Mouse (Mus musculus) bone marrow macrophage, adult 2 months (primary cell): ENCODE data around the gene Lmnb2. TPM values are rescaled to one million over a fixed set of nuclear protein-coding genes. Genes with fewer than 3 reads are reported as not detected.

Experiments used
- H3K27ac ChIP-seq: 2 replicates; pipeline ENCODE4 v1.5.1; 2012; ENCODE audit warnings: low read depth, low read length; ENCODE audit not compliant: insufficient read depth
- H3K4me1 ChIP-seq: 2 replicates; pipeline ENCODE4 v1.6.1; 2012; ENCODE audit warnings: low read length; ENCODE audit not compliant: control insufficient read depth, insufficient read depth
- H3K4me3 ChIP-seq: 2 replicates; pipeline ENCODE4 v1.5.1; 2012; ENCODE audit warnings: mild to moderate bottlenecking, low read length, moderate library complexity; ENCODE audit not compliant: insufficient read depth
- CTCF ChIP-seq: IDR thresholded peaks from 2 replicates; pipeline ENCODE4 v1.5.1; 2012; ENCODE audit warnings: low read depth, mild to moderate bottlenecking, low read length, moderate library complexity
- POLR2A ChIP-seq: IDR thresholded peaks from 2 replicates; pipeline ENCODE4 v1.6.1; 2012; ENCODE audit warnings: mild to moderate bottlenecking, low read depth, low read length, borderline replicate concordance
- polyA plus RNA-seq: library from polyadenylated mRNA; stranded (reverse); fragments of >200 nt; gene quantifications from 2 replicates; pipeline ENCODE4 v1.2.4, GENCODE M21; 2012; ENCODE audit not compliant: missing spikeins, insufficient read depth, insufficient read length

Gene Lmnb2
- polyA plus RNA-seq, 1 experiment: 19.5 TPM

GRCm38 (mm10) chr10:80957791-80958190 is 39.7 kb upstream of the Lmnb2 start:
- H3K4me1 ChIP-seq: peaks cover 15% of the 10 kb centered on the region
- no peak overlapping the region for H3K4me3 ChIP-seq
- H3K27ac ChIP-seq: no peak overlapping the region
- TF ChIP-seq POLR2A (no peak), CTCF (no peak)

GRCm38 (mm10) chr10:80956901-80957300 is 38.9 kb upstream of the Lmnb2 start:
- TF ChIP-seq CTCF (no peak), POLR2A (no peak)
- no peak overlapping the region for H3K4me3 ChIP-seq
- H3K27ac ChIP-seq: no peak overlapping the region
- peaks cover 6% of the 10 kb centered on the region for H3K4me1 ChIP-seq

GRCm38 (mm10) chr10:80956385-80956784 is 38.3 kb upstream of the Lmnb2 start:
- Histone ChIP-seq H3K4me1 (peaks cover 3% of the 10 kb centered on the region; the same call in 1 of the 2 replicates), H3K27ac (no peak overlapping the region), H3K4me3 (no peak overlapping the region)
- TF ChIP-seq CTCF (no peak), POLR2A (no peak)

GRCm38 (mm10) chr10:80955536-80955935 is 37.5 kb upstream of the Lmnb2 start:
- no peak overlapping the region for H3K27ac ChIP-seq
- no peak for TF ChIP-seq POLR2A
- peak; percentile 45 for TF ChIP-seq CTCF
- no peak overlapping the region for H3K4me3 ChIP-seq
- no peaks in the 10 kb centered on the region for H3K4me1 ChIP-seq

GRCm38 (mm10) chr10:80954843-80955242 is 36.8 kb upstream of the Lmnb2 start:
- TF ChIP-seq POLR2A (no peak), CTCF (no peak)
- H3K4me1 ChIP-seq: peaks cover under 1% of the 10 kb centered on the region; the same call in 1 of the 2 replicates
- H3K4me3 ChIP-seq: no peak overlapping the region
- no peak overlapping the region for H3K27ac ChIP-seq

GRCm38 (mm10) chr10:80954415-80954814 is 36.4 kb upstream of the Lmnb2 start:
- no peak for TF ChIP-seq POLR2A
- no peak for TF ChIP-seq CTCF
- Histone ChIP-seq H3K27ac (no peak overlapping the region), H3K4me3 (no peak overlapping the region), H3K4me1 (peaks cover 5% of the 10 kb centered on the region)

- TF ChIP-seq CTCF: no peak
- no peak for TF ChIP-seq POLR2A
- Histone ChIP-seq H3K4me3 (no peak overlapping the region), H3K4me1 (peaks cover 23% of the 10 kb centered on the region), H3K27ac (no peak overlapping the region)
These were observed 34.4 kb upstream of the Lmnb2 start for GRCm38 (mm10) chr10:80952449-80952848.

GRCm38 (mm10) chr10:80951761-80952390 is 33.8 kb upstream of the Lmnb2 start:
- Histone ChIP-seq H3K4me1 (peaks cover 28% of the 10 kb centered on the region), H3K4me3 (no peak overlapping the region), H3K27ac (no peak overlapping the region)
- TF ChIP-seq CTCF: no peak
- TF ChIP-seq POLR2A: no peak

- H3K4me1 ChIP-seq: peaks cover 31% of the 10 kb centered on the region
- H3K27ac ChIP-seq: no peak overlapping the region
- H3K4me3 ChIP-seq: no peak overlapping the region
- TF ChIP-seq CTCF (no peak), POLR2A (no peak)
These were observed 32.3 kb upstream of the Lmnb2 start for GRCm38 (mm10) chr10:80950314-80950713.

- Histone ChIP-seq H3K4me1 (peaks cover 35% of the 10 kb centered on the region), H3K4me3 (no peak overlapping the region), H3K27ac (peak overlapping the region; percentile 12)
- TF ChIP-seq POLR2A (no peak), CTCF (no peak)
These were observed 31.0 kb upstream of the Lmnb2 start for GRCm38 (mm10) chr10:80949081-80949480.

GRCm38 (mm10) chr10:80948570-80948969 is 30.5 kb upstream of the Lmnb2 start:
- Histone ChIP-seq H3K4me3 (no peak overlapping the region), H3K27ac (peak overlapping the region; percentile 12), H3K4me1 (peaks cover 41% of the 10 kb centered on the region)
- no peak for TF ChIP-seq CTCF
- TF ChIP-seq POLR2A: no peak
